Mouse (Mus musculus) stomach, postnatal 0 days (tissue): ENCODE data around the gene Sh3bgr.

Source experiments
- CTCF ChIP-seq: IDR thresholded peaks from 2 replicates; pipeline ENCODE4 v1.5.1; 2016; ENCODE audit warnings: antibody characterized with exemption, low read depth, mild to moderate bottlenecking, moderate library complexity
- EP300 ChIP-seq: optimal IDR thresholded peaks from 2 replicates; pipeline ENCODE3; 2016; ENCODE audit warnings: antibody characterized with exemption

DNA sequence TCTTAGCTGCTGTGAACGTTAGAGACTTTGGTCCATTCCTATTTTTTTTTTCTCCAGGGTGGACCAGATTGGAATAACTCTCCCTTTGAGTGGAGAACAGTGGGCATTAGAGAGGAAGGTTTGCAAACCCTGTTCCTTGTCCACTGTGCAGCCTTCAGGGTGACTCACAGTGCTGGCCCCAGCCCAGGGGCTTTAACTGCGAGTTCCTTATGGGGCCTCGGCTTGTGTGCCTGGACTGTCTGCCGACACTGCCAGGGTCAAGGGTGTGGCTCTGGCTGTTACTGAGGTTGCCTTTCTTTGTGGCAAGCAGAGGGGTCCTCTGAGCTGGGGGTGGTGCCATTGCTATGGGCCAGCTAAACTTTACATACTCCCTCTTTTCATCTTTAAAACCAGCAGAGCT is 49.3 kb upstream of the Sh3bgr start:
- no peak for TF ChIP-seq EP300
- no peak for TF ChIP-seq CTCF
